Mouse (Mus musculus) kidney, adult 2 months (tissue): ENCODE data around the gene Ksr2.

Source experiments
- CTCF ChIP-seq: fragments of 200-500 bp; conservative IDR thresholded peaks from 2 replicates; pipeline ENCODE4 v1.5.1; 2011; ENCODE audit warnings: low read depth, mild to moderate bottlenecking, control low read depth, low read length, moderate library complexity, mixed read lengths; ENCODE audit not compliant: insufficient read depth, insufficient read length
- POLR2A ChIP-seq: fragments of 200-500 bp; IDR thresholded peaks from one replicate; pipeline ENCODE4 v1.6.1; 2011; ENCODE audit warnings: low read depth, low read length, control low read depth

GRCm38 (mm10) chr5:117481162-117481561, 67.4 kb downstream of the Ksr2 start:
- no peak for TF ChIP-seq POLR2A
- no peak for TF ChIP-seq CTCF
